Mouse (Mus musculus) induced T-regulatory cell, adult 2 months (primary cell): ENCODE measurements at regions not wholly inside any gene's neighbourhood (a gene's known extent, or its start where the extent isn't known, plus 50 kb on each side); places are given as distances from the start of the nearest gene placed in this dataset.

Experiments
- DNase-seq: peaks from one replicate; pipeline ENCODE4 v3.0.0-alpha.2; 2012; ENCODE audit warnings: low read depth

DNA sequence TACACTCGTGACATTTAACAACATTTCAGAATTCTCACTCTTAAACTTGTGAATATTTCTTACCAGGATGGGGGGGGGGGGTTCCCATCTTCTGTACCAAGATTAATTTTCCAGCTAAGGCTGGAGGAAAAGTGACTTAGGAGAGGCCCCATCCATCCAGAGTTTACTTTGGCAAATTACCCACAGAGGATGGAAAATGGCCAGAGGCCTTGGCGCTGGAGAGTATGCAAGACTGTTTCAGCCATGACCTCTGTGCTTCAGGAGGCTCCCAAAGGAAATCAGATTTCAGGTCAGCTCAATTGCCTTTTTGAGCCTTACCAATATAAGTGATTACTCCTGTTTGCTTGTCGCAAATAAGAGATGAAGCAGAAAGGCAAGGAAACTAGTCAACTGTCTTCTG lies 143.4 kb upstream of the F930015N05Rik start:
- DNase-seq, result no peak

- DNase-seq, result no peak
These were observed 149.6 kb upstream of the F930015N05Rik start for GRCm38 (mm10) chr11:64586056-64586455.

- no peak for DNase-seq
These were observed 150.7 kb upstream of the F930015N05Rik start for GRCm38 (mm10) chr11:64587034-64587710.

DNA sequence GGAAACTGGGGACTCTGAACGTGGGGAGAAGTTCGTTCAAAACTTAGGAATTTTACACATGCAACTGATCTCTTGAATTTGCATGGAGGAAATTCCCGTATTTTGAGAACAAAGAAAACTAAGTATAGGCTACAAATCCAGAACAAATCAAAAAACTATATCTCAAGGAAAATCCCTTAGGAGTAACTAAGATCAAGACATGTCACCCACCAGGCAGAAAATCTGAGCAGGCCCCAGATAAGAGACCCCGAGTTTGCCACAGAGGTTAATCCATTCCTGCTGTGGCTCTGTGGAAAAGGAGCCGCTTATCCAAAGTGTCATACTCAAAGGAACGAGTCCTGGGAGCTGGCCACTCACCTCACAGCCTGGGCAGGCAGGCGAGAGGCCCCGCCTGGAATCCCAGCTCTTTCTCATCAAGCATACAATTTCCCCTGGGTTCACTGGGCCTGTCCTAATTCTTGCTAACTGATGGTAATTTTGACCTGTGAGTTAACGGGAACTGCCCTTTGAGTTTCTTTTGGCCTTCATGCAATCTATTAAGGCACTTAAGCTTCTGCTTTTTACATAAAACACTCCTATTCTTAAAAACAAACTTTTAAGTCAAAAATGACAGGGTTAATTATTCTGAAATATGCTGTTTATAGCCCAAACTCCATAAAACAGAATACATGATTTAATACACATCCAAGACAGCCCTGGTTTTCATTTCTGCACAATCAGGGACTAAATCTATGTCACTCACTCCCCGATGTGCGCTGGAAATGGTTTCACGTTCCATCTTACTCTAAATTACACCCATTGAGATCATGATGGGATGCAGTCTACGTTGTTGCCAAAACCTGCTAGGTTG lies 151.5 kb upstream of the F930015N05Rik start:
- no peak for DNase-seq

DNA sequence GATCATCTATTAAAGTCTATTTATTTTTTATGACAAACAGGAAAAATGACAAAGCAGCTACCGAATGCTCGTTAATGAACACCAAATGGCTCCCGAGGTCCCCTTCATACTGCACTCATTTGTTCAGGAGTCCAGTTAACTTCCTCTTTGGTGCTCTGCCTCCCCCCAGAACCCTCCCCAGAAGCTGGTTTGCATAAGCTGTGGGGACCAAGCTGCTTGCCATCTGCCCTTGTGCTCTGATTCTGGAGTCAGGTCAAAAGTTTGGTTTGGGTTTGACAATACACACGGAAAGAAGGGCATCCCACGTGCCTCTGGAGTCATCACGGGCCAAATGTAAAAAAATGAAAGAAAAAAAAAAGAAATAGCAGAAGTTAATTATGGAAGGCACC lies 152.1 kb upstream of the F930015N05Rik start:
- no peak for DNase-seq

GRCm38 (mm10) chr11:64589026-64589425 lies 152.6 kb upstream of the F930015N05Rik start:
- no peak for DNase-seq

DNA sequence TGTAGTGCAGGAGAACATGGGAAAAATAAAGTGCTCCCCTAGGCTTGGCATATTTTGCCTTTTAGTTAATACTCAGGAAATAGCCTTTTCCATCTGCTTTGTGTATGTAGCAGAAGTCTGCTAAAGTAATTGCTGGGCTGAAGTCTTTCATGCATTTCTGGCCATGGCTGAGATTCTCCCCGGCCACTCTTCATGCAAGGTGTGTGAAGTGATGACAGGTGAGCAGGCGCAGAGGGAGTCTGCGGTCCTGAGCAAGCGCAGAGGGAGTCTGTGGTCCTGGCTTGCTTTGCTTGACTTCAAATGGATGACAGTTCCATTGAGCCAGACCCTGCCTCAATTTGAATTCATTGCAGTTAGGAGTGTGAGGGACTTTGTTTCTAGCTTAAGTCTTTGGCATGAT lies 153.6 kb upstream of the F930015N05Rik start:
- no peak for DNase-seq

DNA sequence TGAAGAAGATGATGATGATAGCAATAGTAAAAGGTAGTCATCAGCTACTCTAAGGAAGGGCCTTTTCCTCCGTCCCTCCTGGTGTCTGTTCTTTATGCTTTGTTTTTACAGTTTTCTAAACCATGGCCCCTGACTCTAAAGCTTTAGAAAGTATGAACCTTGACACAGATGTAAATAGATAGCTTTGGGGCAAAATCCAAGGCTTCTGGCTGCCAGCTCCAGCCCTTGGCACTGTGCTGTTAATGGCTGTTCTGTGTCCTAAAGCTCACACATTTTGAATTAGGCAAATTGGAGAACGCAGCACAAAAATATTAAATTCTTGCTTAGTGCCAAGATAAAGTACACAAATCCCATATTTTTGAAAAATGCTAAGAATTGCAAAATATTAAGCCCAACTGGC lies 155.8 kb upstream of the F930015N05Rik start:
- no peak for DNase-seq

DNA sequence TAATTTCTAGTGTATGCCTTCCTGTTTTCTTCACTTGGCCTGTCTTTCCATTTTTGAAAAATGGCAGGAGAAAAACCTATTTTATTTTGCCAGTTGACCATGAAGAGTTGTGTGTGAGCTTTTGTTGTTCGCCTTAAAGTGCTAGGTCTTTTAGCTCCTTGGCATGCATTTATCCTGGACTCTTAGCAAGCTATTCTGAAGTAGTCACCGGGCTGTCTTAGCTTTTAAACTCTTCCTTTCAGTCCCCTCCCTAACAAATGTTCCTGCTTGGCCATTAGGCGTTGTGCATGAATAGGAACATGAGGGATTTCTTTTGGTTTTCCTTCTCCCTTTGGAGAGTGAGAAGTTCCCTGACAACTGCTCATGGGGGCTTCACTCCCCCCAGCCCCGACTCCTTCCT lies 160.9 kb upstream of the F930015N05Rik start:
- no peak for DNase-seq

DNA sequence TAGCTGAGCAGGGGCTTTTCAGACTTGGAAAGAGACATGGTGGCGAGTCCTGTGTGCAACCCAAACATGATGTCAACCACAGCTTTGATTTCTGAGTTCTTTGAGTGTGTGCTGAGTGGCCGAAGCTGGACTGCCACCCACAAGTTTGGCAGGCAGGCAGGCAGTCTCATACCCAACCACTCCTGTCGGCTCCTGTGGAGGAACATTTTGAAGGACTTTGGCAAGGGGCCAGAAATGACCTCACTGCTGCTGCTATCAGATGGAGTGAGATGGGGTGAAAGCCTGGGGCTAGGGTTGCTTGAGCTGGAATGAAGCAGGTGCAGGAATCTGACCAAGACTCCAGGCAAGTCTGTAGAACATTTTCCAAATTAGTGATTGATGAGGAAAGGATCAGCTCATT lies 162.7 kb upstream of the F930015N05Rik start:
- no peak for DNase-seq

- DNase-seq, result no peak
These were observed 164.0 kb upstream of the F930015N05Rik start for GRCm38 (mm10) chr11:64600201-64601102.

DNA sequence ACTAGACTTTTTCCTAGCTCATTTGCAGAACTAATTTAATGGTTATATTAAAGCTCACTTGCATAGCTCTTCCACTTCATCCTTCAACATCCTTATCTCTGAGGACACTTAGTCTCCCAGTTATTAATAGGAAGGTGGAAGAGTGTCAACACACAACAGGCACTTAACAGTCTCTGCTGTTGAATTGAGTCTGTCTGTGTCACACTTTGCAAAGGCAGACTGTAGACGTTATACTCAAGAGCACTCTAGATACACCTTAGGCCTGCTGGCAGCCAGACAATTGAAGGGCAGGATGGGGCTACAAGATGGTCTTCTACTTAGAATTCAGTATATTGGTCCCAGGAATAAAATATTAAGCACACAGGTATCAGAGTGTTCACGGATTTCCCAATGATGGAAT lies 172.6 kb upstream of the F930015N05Rik start:
- no peak for DNase-seq

- no peak for DNase-seq
These were observed 174.3 kb upstream of the F930015N05Rik start for GRCm38 (mm10) chr11:64610724-64611123.

- no peak for DNase-seq
These were observed 178.7 kb upstream of the F930015N05Rik start for GRCm38 (mm10) chr11:64615140-64615539.

- DNase-seq, result no peak
These were observed 182.4 kb upstream of the F930015N05Rik start for GRCm38 (mm10) chr11:64618631-64619385.

DNA sequence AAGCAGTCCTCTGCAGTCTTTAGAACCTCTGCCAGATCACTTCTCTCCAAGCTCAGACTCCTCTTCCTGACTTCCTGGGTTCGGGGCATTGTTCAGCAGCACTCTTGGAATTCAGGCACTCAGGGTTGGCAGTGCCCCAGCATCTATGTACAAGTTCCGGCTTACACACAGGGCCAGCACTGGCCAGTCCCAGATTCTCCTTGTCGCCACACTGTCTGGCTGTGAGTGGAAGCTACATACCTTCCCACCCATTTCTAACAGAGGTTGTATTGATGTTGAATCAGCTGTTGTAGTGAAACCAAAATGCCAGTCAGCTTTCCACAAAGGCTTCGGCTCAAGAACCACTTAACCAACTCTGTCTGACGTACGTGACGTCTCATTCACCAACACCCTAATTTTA lies 190.7 kb upstream of the F930015N05Rik start:
- DNase-seq, result no peak

GRCm38 (mm10) chr11:64640947-64641346 lies 204.5 kb upstream of the F930015N05Rik start:
- no peak for DNase-seq

DNA sequence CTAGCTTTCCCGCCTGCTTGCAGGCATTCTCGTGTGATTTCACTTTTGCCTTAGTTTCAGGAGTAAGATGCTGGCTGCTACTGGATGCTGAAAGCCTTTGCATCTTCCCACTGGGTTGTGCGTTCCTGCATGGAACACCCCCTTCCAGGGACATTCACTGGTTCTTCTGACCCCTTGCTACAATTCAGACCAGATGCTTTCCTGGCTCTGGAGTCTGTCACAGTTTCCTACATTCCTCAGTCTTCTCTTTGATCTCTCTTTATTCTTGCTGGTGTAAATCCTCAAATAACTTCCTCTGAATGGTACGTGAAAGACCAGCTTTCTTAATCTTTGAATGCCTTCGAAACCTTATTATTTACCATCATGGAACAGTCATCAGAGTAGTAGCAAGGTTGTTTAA lies 206.7 kb upstream of the F930015N05Rik start:
- no peak for DNase-seq

DNA sequence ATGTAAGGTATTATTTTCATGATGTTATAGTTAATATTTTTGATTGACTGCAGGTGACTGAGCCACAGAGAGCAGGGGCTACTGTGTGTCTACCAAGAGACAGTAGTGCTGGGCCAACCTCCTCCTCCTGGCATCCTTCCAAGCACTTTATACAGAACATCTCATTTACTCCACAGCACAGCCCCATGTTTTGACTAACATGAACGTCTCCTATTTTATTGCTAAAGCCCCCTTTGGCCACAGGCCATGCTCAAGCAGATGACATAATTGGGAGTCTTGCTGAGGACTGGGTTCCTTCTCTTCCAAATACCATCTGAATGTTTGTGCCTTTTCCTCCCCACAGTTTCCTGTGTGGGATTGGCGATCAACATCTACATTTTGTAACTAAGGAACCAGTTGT lies 211.5 kb upstream of the F930015N05Rik start:
- DNase-seq, result no peak

DNA sequence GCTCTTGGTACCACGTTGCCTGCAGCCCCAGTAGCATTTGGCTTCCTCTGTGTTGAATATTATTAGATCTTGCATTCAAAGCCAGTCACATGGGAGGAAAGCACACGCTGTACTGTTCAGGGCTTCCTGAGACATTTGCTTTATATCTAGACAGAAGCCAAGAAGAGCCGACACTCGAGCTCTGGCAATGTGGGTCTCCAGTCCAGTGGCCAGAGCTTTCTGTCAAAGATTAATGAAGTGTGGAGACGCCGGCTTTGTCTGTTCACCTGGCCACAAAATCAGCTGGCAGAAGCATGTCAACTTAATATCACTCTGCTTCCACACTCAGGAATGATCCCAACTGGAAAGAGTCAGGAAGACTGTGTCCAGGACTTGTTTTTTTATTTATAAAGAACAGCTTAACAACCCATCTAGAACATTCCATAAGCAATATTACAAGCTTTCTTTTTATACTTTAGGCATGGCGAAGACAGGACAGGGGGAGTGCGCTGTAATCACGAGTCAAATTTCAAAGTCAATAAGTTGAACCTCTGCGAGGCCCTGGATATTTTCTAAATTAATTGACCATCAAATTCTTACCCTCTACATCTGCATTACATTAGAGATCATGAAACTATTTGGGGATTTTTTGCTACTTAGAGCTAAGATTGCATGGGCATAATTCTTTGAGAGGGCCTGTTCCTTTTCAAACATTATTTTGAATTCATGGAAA lies 214.3 kb upstream of the F930015N05Rik start:
- DNase-seq, result no peak

DNA sequence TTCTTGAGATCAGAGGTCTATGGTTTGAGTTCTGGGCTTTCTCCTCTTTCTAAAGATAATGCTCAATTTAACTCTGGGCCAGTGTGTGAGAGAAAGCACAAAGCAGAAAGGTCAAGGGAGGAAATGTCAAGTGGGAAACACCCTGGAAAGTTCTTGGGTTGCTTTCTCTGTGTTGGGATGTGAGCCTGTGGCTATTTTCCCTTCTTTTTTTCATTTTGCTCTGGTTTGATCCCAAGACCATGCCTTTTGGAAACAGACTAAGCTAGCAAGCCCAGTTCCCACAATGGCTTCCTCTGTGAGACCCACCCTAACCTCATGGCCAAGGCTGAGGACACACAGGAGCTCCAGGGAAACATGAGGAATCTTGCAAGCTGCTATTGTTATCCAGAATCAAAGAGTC lies 216.4 kb upstream of the F930015N05Rik start:
- DNase-seq, result no peak
